Mouse (Mus musculus): ENCODE measurements at regions not wholly inside any gene's neighbourhood (a gene's known extent, or its start where the extent isn't known, plus 50 kb on each side); places are given as distances from the start of the nearest gene placed in this dataset.
A peak's percentile ranks its signal among the peaks of the same experiment; 100 is the strongest.

GRCm38 (mm10) chr8:26824189-26824941 is 152.8 kb upstream of the Zfp703 start:
- Histone ChIP-seq H3K36me3 (no peaks in the 10 kb centered on the region), H3K9me3 (no peaks in the 10 kb centered on the region), H3K27ac (no peak overlapping the region), H3K9ac (no peak overlapping the region), H3K27me3 (peaks cover 16% of the 10 kb centered on the region; the same call in 1 of the 2 replicates), H3K4me2 (no peak overlapping the region), H3K4me1 (peaks cover 13% of the 10 kb centered on the region), H3K4me3 (no peak overlapping the region)
- WGBS, result 78% methylated on average over 8 of the region's 8 CpGs
- ATAC-seq (ENCODE audit: borderline replicate concordance, extremely low read depth, low FRiP score, low TSS enrichment), result no peak

- 19% methylated on average over 10 of the region's 10 CpGs for WGBS
- Histone ChIP-seq H3K9me3 (no peaks in the 10 kb centered on the region), H3K4me1 (peaks cover 39% of the 10 kb centered on the region), H3K27me3 (peaks cover 20% of the 10 kb centered on the region; the same call in 1 of the 2 replicates), H3K4me2 (no peak overlapping the region), H3K4me3 (no peak overlapping the region), H3K9ac (no peak overlapping the region), H3K36me3 (no peaks in the 10 kb centered on the region), H3K27ac (peak overlapping the region; percentile 48)
- peak; percentile 56; the same call in 1 of the 2 replicates for ATAC-seq (ENCODE audit: borderline replicate concordance, extremely low read depth, low FRiP score, low TSS enrichment)
These were observed 148.7 kb upstream of the Zfp703 start for GRCm38 (mm10) chr8:26828311-26828909.

GRCm38 (mm10) chr8:26829313-26829712 is 147.8 kb upstream of the Zfp703 start:
- peak overlapping the region; percentile 48 for H3K27ac ChIP-seq
- WGBS, result 49% methylated on average over 4 of the region's 4 CpGs
- peaks cover 20% of the 10 kb centered on the region; the same call in 1 of the 2 replicates for H3K27me3 ChIP-seq
- H3K9ac ChIP-seq, result no peak overlapping the region
- H3K4me3 ChIP-seq, result no peak overlapping the region
- H3K36me3 ChIP-seq, result no peaks in the 10 kb centered on the region
- H3K9me3 ChIP-seq, result no peaks in the 10 kb centered on the region
- no peak overlapping the region for H3K4me2 ChIP-seq
- no peak for ATAC-seq (ENCODE audit: borderline replicate concordance, extremely low read depth, low FRiP score, low TSS enrichment)
- peaks cover 47% of the 10 kb centered on the region for H3K4me1 ChIP-seq

GRCm38 (mm10) chr8:26831148-26831547 is 146.0 kb upstream of the Zfp703 start:
- no peak for ATAC-seq (ENCODE audit: borderline replicate concordance, extremely low read depth, low FRiP score, low TSS enrichment)
- no peaks in the 10 kb centered on the region for H3K9me3 ChIP-seq
- no peak overlapping the region for H3K4me2 ChIP-seq
- H3K27ac ChIP-seq, result no peak overlapping the region
- H3K9ac ChIP-seq, result no peak overlapping the region
- peaks cover 62% of the 10 kb centered on the region for H3K4me1 ChIP-seq
- no peaks in the 10 kb centered on the region for H3K36me3 ChIP-seq
- no peak overlapping the region for H3K4me3 ChIP-seq
- WGBS, result 27% methylated on average over 5 of the region's 5 CpGs
- peaks cover 13% of the 10 kb centered on the region; the same call in 1 of the 2 replicates for H3K27me3 ChIP-seq

DNA sequence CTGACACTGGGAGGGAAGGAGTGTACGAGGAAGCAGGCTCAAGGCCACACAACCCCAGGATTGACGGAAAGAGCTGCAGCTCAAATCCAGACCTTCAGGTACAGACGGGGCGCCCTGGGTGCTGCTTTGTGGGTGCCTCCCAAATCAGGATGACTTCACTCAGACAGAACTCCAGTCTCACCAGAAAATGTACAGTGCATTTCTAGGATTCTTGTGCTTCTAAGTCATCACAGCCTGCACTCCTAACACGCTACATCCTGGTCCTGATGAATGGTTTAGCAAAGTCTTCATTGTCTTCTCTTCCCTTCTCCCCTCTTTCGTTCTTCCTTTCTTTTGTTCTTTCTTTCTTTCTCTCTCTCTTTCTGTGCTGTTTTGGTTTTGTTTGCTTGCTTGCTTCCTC is 145.3 kb upstream of the Zfp703 start:
- peaks cover 62% of the 10 kb centered on the region for H3K4me1 ChIP-seq
- H3K9me3 ChIP-seq, result no peaks in the 10 kb centered on the region
- 69% methylated on average over 6 of the region's 6 CpGs for WGBS
- H3K9ac ChIP-seq, result no peak overlapping the region
- no peak for ATAC-seq (ENCODE audit: borderline replicate concordance, extremely low read depth, low FRiP score, low TSS enrichment)
- H3K27ac ChIP-seq, result no peak overlapping the region
- peaks cover 9% of the 10 kb centered on the region; the same call in 1 of the 2 replicates for H3K27me3 ChIP-seq
- no peak overlapping the region for H3K4me3 ChIP-seq
- no peak overlapping the region for H3K4me2 ChIP-seq
- no peaks in the 10 kb centered on the region for H3K36me3 ChIP-seq

DNA sequence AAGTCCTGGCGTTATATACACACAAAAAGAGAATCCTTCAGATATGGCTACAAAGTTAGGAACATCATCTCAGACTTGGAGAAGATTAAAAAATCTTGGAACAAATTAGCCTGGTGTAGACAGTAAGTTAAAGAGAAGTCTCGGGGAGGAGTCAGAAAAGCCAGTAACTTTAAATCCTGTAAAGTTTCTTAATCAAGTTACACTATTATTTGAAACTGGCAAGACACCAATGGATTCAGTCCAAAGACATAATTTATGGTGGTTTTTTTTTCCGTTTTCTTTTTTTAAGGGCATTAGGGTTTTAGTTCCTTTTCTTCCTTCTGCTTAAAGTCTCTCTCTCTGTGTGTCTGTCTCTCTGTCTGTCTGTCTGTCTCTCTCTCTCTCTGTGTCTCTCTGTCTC is 144.6 kb upstream of the Zfp703 start:
- no peak overlapping the region for H3K9ac ChIP-seq
- 60% methylated on average over 3 of the region's 3 CpGs for WGBS
- H3K27ac ChIP-seq, result peak overlapping the region; percentile 55
- no peak overlapping the region for H3K4me2 ChIP-seq
- no peaks in the 10 kb centered on the region for H3K36me3 ChIP-seq
- H3K4me3 ChIP-seq, result no peak overlapping the region
- H3K4me1 ChIP-seq, result peaks cover 62% of the 10 kb centered on the region
- ATAC-seq (ENCODE audit: borderline replicate concordance, extremely low read depth, low FRiP score, low TSS enrichment), result no peak
- H3K27me3 ChIP-seq, result peaks cover 6% of the 10 kb centered on the region; the same call in 1 of the 2 replicates
- H3K9me3 ChIP-seq, result no peaks in the 10 kb centered on the region

- H3K4me2 ChIP-seq, result no peak overlapping the region
- ATAC-seq (ENCODE audit: borderline replicate concordance, extremely low read depth, low FRiP score, low TSS enrichment), result peak; percentile 70
- peaks cover 57% of the 10 kb centered on the region for H3K4me1 ChIP-seq
- H3K27ac ChIP-seq, result peak overlapping the region; percentile 55
- no peak overlapping the region for H3K9ac ChIP-seq
- no peaks in the 10 kb centered on the region for H3K9me3 ChIP-seq
- H3K27me3 ChIP-seq, result 0 out of 2 replicates have a peak, but pooled peaks cover 4% of the 10 kb centered on the region
- no peaks in the 10 kb centered on the region for H3K36me3 ChIP-seq
- no peak overlapping the region for H3K4me3 ChIP-seq
- WGBS, result 18% methylated on average over 4 of the region's 4 CpGs
These were observed 143.8 kb upstream of the Zfp703 start for GRCm38 (mm10) chr8:26833297-26833696.

- Histone ChIP-seq H3K9me3 (no peaks in the 10 kb centered on the region), H3K4me1 (peaks cover 55% of the 10 kb centered on the region), H3K27me3 (0 out of 2 replicates have a peak, but pooled peaks cover 4% of the 10 kb centered on the region), H3K4me2 (no peak overlapping the region), H3K27ac (no peak overlapping the region), H3K36me3 (no peaks in the 10 kb centered on the region), H3K9ac (no peak overlapping the region), H3K4me3 (no peak overlapping the region)
- ATAC-seq (ENCODE audit: borderline replicate concordance, extremely low read depth, low FRiP score, low TSS enrichment), result no peak
- 50% methylated on average over 5 of the region's 5 CpGs for whole genome bisulfite sequencing
These were observed 143.3 kb upstream of the Zfp703 start for GRCm38 (mm10) chr8:26833784-26834183.

DNA sequence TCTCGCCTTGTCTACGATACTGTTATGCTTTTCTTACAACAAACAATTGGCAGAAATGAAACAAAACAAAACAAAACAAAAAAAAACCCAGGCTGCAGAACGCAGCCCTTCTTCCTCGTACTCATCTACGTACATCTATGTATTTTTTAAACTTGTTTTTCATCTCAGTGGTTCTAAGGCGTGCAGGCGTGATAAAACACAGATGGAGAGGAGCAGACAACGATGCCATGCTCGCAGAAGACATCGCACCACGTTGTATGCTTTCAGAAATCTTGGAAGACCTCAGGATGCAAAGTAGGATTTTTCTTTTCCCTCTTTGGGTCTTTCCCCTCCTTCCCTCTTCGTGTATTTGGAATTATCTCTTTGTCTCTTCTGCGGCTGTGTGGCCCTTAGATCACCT is 142.5 kb upstream of the Zfp703 start:
- H3K9me3 ChIP-seq, result no peaks in the 10 kb centered on the region
- ATAC-seq (ENCODE audit: borderline replicate concordance, extremely low read depth, low FRiP score, low TSS enrichment), result no peak
- H3K36me3 ChIP-seq, result no peaks in the 10 kb centered on the region
- no peak overlapping the region for H3K9ac ChIP-seq
- H3K27me3 ChIP-seq, result 0 out of 2 replicates have a peak, but pooled peaks cover 4% of the 10 kb centered on the region
- 66% methylated on average over 13 of the region's 13 CpGs for WGBS
- H3K4me2 ChIP-seq, result no peak overlapping the region
- H3K27ac ChIP-seq, result no peak overlapping the region
- peaks cover 46% of the 10 kb centered on the region for H3K4me1 ChIP-seq
- no peak overlapping the region for H3K4me3 ChIP-seq

- Histone ChIP-seq H3K9ac (no peak overlapping the region), H3K27ac (no peak overlapping the region), H3K4me1 (peaks cover 49% of the 10 kb centered on the region), H3K4me2 (no peak overlapping the region), H3K9me3 (no peaks in the 10 kb centered on the region), H3K36me3 (no peaks in the 10 kb centered on the region), H3K4me3 (no peak overlapping the region), H3K27me3 (0 out of 2 replicates have a peak, but pooled peaks cover 4% of the 10 kb centered on the region)
- WGBS, result 36% methylated on average over 8 of the region's 8 CpGs
- no peak for ATAC-seq (ENCODE audit: borderline replicate concordance, extremely low read depth, low FRiP score, low TSS enrichment)
These were observed 142.0 kb upstream of the Zfp703 start for GRCm38 (mm10) chr8:26835076-26835475.

DNA sequence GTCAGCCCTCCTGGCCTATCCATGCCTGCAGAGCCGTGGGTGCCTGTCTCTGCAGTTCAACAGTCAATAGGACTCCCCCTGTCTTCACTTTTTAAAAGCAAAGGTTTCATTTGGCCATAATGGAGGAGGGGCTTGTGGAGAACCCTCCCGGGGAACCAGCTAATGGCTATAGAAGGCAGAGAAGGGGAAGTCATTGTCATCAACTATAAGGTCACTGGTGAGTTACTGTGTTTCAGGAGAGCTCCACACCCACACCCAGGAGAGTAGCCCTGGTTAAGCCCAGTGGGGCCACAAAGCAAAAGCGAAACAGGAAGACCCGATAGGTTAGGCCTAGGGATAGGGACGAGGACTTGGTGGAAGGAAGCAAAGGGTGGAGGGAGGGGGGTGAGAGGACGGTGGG is 141.5 kb upstream of the Zfp703 start:
- no peak overlapping the region for H3K9ac ChIP-seq
- no peak for ATAC-seq (ENCODE audit: borderline replicate concordance, extremely low read depth, low FRiP score, low TSS enrichment)
- H3K4me3 ChIP-seq, result no peak overlapping the region
- H3K4me1 ChIP-seq, result peaks cover 54% of the 10 kb centered on the region
- WGBS, result 51% methylated on average over 6 of the region's 6 CpGs
- no peaks in the 10 kb centered on the region for H3K9me3 ChIP-seq
- no peak overlapping the region for H3K4me2 ChIP-seq
- no peaks in the 10 kb centered on the region for H3K36me3 ChIP-seq
- H3K27me3 ChIP-seq, result 0 out of 2 replicates have a peak, but pooled peaks cover 4% of the 10 kb centered on the region
- H3K27ac ChIP-seq, result no peak overlapping the region

DNA sequence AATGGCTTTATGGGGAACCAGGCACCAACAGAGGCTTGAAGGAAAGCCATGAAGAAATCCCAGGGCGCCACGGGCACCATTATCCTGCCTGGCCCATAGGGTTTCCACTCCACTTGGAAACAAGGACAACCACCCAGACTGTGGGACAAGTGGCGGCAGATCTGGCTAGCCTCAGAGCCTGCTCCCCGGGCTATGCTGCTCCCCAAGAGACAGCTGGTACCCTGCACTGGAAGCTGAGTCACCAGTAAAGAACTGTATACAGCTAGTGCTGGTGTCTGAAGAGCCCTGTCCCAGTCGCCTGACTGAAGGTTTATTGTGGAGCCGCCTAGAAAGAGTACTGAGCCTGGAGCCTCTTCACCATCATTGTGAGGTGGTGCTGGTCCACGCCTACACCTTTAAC is 140.6 kb upstream of the Zfp703 start:
- no peaks in the 10 kb centered on the region for H3K27me3 ChIP-seq
- H3K27ac ChIP-seq, result no peak overlapping the region
- H3K9me3 ChIP-seq, result no peaks in the 10 kb centered on the region
- 87% methylated on average over 7 of the region's 7 CpGs for WGBS
- no peak overlapping the region for H3K9ac ChIP-seq
- H3K4me1 ChIP-seq, result peaks cover 54% of the 10 kb centered on the region
- H3K4me2 ChIP-seq, result no peak overlapping the region
- no peak for ATAC-seq (ENCODE audit: borderline replicate concordance, extremely low read depth, low FRiP score, low TSS enrichment)
- no peaks in the 10 kb centered on the region for H3K36me3 ChIP-seq
- no peak overlapping the region for H3K4me3 ChIP-seq

Data from lung, embryonic 15.5 days (tissue).